ENCODE assay signal across 13 mouse cellular contexts in the genomic region with DNA sequence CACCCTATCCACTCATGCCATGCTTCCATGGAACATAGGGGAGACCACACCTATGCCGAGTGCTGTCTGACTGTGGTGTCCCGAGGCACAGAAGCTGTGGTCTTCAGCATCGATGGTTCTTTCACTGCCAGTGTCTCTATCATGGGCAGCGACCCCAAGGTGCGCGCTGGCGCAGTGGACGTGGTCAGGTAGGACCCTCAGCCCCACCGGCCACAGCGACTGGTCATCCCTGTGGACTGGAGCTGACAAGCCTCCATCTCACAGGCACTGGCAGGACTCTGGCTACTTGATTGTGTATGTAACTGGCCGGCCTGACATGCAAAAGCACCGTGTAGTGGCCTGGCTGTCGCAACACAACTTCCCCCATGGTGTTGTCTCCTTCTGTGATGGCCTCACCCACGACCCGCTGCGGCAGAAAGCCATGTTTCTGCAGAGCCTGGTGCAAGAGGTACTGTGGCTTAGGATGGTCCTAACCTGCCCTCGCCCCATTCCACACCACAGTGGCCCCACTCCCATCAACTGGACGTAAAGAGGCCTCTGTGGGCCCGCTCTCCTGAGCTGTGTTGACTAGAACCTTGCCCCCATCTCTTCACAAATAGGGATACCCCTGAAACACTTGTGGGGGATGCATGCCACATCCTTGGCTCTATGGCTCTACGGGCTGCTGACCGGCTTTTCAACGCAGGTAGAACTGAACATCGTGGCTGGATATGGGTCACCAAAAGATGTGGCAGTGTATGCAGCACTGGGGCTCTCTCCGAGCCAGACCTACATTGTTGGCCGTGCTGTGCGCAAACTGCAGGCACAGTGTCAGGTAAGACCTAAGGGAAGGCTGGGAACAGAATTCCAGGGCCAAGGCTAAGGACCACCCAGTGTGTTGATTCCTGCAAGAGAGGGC. TPM values are rescaled to one million over a fixed set of nuclear protein-coding genes. Genes with fewer than 3 reads are reported as not detected.
DNase-seq lines count a peak whose midpoint lies in the region; ATAC-seq lines count a peak whose summit lies in the region.
"Had no signal": no experiment of that assay in that cellular context is flagged by ENCODE, and none has a peak within 500 bp of the region (broad histone marks: within the 10 kb centered on the region; RNA-seq: fewer than 3 reads in every experiment).

No protein-coding gene starts in this region.

- no peak overlapping the region for H3K4me3 ChIP-seq in kidney, embryonic 15.5 days (replicated peaks)
- H3K4me3 ChIP-seq in intestine, embryonic 16.5 days (ENCODE audit: low read length) = no peak overlapping the region
- H3K4me3 ChIP-seq: embryonic facial prominence, embryonic 15.5 days; forebrain, embryonic 13.5 days; heart, embryonic 10.5 days had no signal

- H3K36me3 ChIP-seq in kidney, embryonic 15.5 days = peaks cover 60% of the 10 kb centered on the region
- peaks cover 20% of the 10 kb centered on the region for H3K36me3 ChIP-seq in intestine, embryonic 16.5 days (ENCODE audit: control insufficient read depth, insufficient read depth, low read length)

- ATAC-seq in kidney, embryonic 15.5 days (replicated peaks; ENCODE audit: low FRiP score) = no peak
- ATAC-seq in intestine, embryonic 16.5 days = no peak
- ATAC-seq: forebrain, embryonic 13.5 days had no signal

- DNase-seq in kidney, adult 9 months = no peak
- peak; percentile 46 for DNase-seq in testis, postnatal 10 days (ENCODE audit: low spot score)
- no peak for DNase-seq in testis, postnatal 14 days (ENCODE audit: low spot score)
- no peak for DNase-seq in embryo, embryonic 10 days (ENCODE audit: low spot score)
- no peak for DNase-seq in right cerebral cortex, adult 2 months (ENCODE audit: low spot score in 2 of 2)

- H3K4me2 ChIP-seq in kidney, embryonic 15.5 days = no peak overlapping the region
- H3K4me2 ChIP-seq in intestine, embryonic 16.5 days (ENCODE audit: low read depth, low read length) = no peak overlapping the region
- H3K4me2 ChIP-seq: embryonic facial prominence, embryonic 15.5 days; forebrain, embryonic 13.5 days had no signal

- WGBS in kidney, embryonic 15.5 days = 92% methylated on average over 26 of the region's 26 CpGs
- WGBS in intestine, embryonic 16.5 days = 96% methylated on average over 26 of the region's 26 CpGs

- H3K27ac ChIP-seq in kidney, embryonic 15.5 days = peak overlapping the region; percentile 84; the same call in 1 of the 2 replicates
- H3K27ac ChIP-seq in intestine, embryonic 16.5 days (ENCODE audit: low read length) = peak overlapping the region; percentile 95
- H3K27ac ChIP-seq: embryonic facial prominence, embryonic 15.5 days; forebrain, embryonic 13.5 days had no signal

- no peaks in the 10 kb centered on the region for H3K9me3 ChIP-seq in kidney, embryonic 15.5 days (replicated peaks)
- H3K9me3 ChIP-seq in intestine, embryonic 16.5 days (ENCODE audit: control insufficient read depth, low read length) = no peaks in the 10 kb centered on the region
- H3K9me3 ChIP-seq: embryonic facial prominence, embryonic 15.5 days; forebrain, embryonic 13.5 days; heart, embryonic 10.5 days had no signal

- H3K27me3 ChIP-seq in kidney, embryonic 15.5 days = no peaks in the 10 kb centered on the region
- H3K27me3 ChIP-seq in intestine, embryonic 16.5 days (replicated peaks; ENCODE audit: control insufficient read depth, insufficient read depth, low read length) = no peaks in the 10 kb centered on the region
- H3K27me3 ChIP-seq: embryonic facial prominence, embryonic 15.5 days; forebrain, embryonic 13.5 days had no signal

- no peak overlapping the region for H3K9ac ChIP-seq in kidney, embryonic 15.5 days
- H3K9ac ChIP-seq in intestine, embryonic 16.5 days (ENCODE audit: low read depth, low read length) = no peak overlapping the region
- H3K9ac ChIP-seq: embryonic facial prominence, embryonic 15.5 days; forebrain, embryonic 13.5 days had no signal

- peaks cover 52% of the 10 kb centered on the region for H3K4me1 ChIP-seq in kidney, embryonic 15.5 days
- peaks cover 23% of the 10 kb centered on the region for H3K4me1 ChIP-seq in intestine, embryonic 16.5 days (ENCODE audit: control insufficient read depth, insufficient read depth, low read length)
- H3K4me1 ChIP-seq: forebrain, embryonic 13.5 days had no signal

RNA-seq across cellular contexts. Expression of gene Pitpnm1, which starts 12.5 kb away (rescaled TPM):
- 14.0 and 15.8 TPM in 2 replicates for polyA plus RNA-seq in kidney, embryonic 15.5 days (2015; fragmentation: Nextera tagmentation; extraction: Ambion mirVana)
- polyA plus RNA-seq in intestine, embryonic 16.5 days (2015; fragmentation: Nextera tagmentation; extraction: Ambion mirVana) = 17.5 and 19.7 TPM in 2 replicates

RNA-seq across cellular contexts. Expression of gene Aip, which starts 13.3 kb away (rescaled TPM):
- polyA plus RNA-seq in kidney, embryonic 15.5 days (2015; fragmentation: Nextera tagmentation; extraction: Ambion mirVana) = 98.0 and 108 TPM in 2 replicates
- polyA plus RNA-seq in intestine, embryonic 16.5 days (2015; fragmentation: Nextera tagmentation; extraction: Ambion mirVana) = 78.4 and 81.2 TPM in 2 replicates

RNA-seq across cellular contexts. Expression of gene Cdk2ap2, which starts 15.3 kb away (rescaled TPM):
- polyA plus RNA-seq in kidney, embryonic 15.5 days (2015; fragmentation: Nextera tagmentation; extraction: Ambion mirVana) = 116 and 117 TPM in 2 replicates
- 159 TPM in 2 replicates for polyA plus RNA-seq in intestine, embryonic 16.5 days (2015; fragmentation: Nextera tagmentation; extraction: Ambion mirVana)

RNA-seq across cellular contexts. Expression of gene Gpr152, which starts 27.3 kb away (rescaled TPM):
- polyA plus RNA-seq in kidney, embryonic 15.5 days (2015; fragmentation: Nextera tagmentation; extraction: Ambion mirVana) = not detected in 2 replicates
- 0.04 TPM in 1 of 2 replicates, not detected in the other for polyA plus RNA-seq in intestine, embryonic 16.5 days (2015; fragmentation: Nextera tagmentation; extraction: Ambion mirVana)
- polyA plus RNA-seq: embryonic facial prominence, embryonic 15.5 days; heart, embryonic 10.5 days; midbrain, postnatal 0 days had no signal

RNA-seq across cellular contexts. Expression of gene Cabp2, which starts 30.9 kb away (rescaled TPM):
- polyA plus RNA-seq in kidney, embryonic 15.5 days (2015; fragmentation: Nextera tagmentation; extraction: Ambion mirVana) = 0.22 and 0.84 TPM in 2 replicates
- polyA plus RNA-seq in intestine, embryonic 16.5 days (2015; fragmentation: Nextera tagmentation; extraction: Ambion mirVana) = 2.1 and 3.1 TPM in 2 replicates
- polyA plus RNA-seq: adrenal gland, adult 2 months; embryonic facial prominence, embryonic 15.5 days; forebrain, embryonic 13.5 days; heart, embryonic 10.5 days; inflammation-experienced regulatory T-cells, adult 6 months; midbrain, postnatal 0 days had no signal
